Mouse (Mus musculus) brain, embryonic 18.5 days (tissue): ENCODE measurements around the gene Secisbp2l.

ENCODE experiments used
- DNase-seq: peaks from one replicate; pipeline ENCODE4 v3.0.0-alpha.2; 2012; ENCODE audit warnings: low read depth, low spot score

Secisbp2l gene

DNA sequence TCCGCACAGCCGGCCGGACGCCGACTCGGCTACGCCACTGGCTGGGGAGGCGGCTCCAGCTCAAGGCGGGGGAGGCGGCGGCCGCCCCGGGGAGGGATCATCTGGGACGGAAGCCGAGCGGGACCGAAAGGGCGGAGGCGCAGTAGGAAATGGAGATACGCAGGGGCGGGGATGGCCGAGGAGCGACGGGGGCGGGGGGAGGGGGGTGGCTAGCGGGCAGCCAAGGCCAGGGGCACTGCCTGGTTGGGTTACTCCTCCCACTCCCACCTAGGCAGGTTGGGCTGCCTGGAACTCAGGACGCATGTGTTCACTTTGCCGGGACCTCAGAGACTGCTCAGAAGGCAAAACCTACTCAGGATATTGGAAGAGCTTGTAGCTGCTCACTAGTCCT, at the start of gene Secisbp2l:
Gene Secisbp2l, minus strand, starts transcription at position 152 of the 391 bp plus-strand sequence.
- peak; percentile 74 for DNase-seq

GRCm38 (mm10) chr2:125829924-125830323, 47.3 kb upstream of the Secisbp2l start:
- no peak for DNase-seq

- DNase-seq = no peak
These were observed 45.2 kb upstream of the Secisbp2l start for GRCm38 (mm10) chr2:125827898-125828297.

DNA sequence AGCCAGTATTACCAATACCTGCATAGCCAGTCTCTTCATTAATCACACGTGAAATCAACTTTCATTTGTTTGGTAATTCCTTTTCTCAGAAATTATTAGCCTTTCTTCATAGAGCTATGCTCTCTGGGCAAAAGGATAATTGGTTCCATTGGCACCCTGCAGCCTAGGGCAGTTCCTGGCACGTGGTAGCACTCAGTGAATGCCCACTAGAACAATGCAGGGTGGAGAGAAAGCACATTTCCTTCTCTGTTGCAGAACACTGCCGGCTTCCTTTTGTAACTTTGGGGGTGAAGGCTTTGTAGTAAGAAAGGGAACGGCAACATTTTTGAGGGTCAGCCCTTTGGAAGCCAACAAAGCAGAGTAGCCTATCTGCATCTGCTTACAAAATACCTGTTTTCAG, 43.5 kb upstream of the Secisbp2l start:
- DNase-seq = no peak

- DNase-seq = no peak
These were observed 37.7 kb upstream of the Secisbp2l start for GRCm38 (mm10) chr2:125820397-125820796.

- no peak for DNase-seq
These were observed 31.4 kb upstream of the Secisbp2l start for GRCm38 (mm10) chr2:125813972-125814595.

- DNase-seq = no peak
These were observed 28.7 kb upstream of the Secisbp2l start for GRCm38 (mm10) chr2:125811332-125811731.

- no peak for DNase-seq
These were observed 26.9 kb upstream of the Secisbp2l start for GRCm38 (mm10) chr2:125809551-125809950.

- DNase-seq = no peak
These were observed 23.2 kb upstream of the Secisbp2l start for GRCm38 (mm10) chr2:125805826-125806225.

- DNase-seq = no peak
These were observed 19.3 kb upstream of the Secisbp2l start for GRCm38 (mm10) chr2:125801947-125802346.

- no peak for DNase-seq
These were observed 18.4 kb upstream of the Secisbp2l start for GRCm38 (mm10) chr2:125801038-125801437.

GRCm38 (mm10) chr2:125800428-125800827, 17.8 kb upstream of the Secisbp2l start:
- no peak for DNase-seq

DNA sequence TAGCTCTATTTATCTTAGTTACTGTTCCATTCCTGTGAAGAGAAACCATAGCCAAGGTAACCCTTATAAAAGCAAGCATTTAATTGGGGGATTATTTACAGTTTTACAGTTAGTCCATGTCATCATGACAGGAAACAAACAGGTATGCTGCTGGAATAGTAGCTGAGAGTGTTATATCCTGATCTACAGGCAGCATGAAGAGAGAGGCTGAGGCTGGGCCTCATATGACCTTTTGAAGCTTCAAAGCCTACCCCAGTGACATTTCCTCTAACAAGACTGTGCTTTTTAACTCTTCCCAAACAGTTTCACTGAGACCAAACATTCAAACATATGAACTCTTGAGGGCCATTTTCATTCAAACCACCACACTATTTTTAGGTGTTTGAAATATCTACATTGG, 15.2 kb upstream of the Secisbp2l start:
- DNase-seq = no peak

DNA sequence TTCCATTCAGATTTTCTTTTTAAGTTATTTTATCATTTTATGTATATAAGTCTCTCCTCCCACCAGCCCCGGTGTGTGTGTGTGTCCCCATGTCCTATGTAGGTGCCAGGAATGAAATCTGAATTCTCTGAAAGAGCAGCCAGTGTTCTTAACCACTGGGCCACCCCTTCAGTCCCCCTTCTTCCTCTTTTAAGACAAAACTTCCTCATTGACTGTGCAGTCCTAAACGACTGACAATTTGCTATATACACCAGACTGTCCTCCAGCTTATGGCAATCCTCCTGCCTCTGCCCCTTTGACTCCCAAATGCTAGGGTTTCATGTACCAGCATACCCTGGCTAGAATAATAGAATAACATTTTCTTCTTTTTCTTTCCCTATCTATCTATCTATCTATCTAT, 12.4 kb upstream of the Secisbp2l start:
- no peak for DNase-seq

- no peak for DNase-seq
These were observed 11.5 kb upstream of the Secisbp2l start for GRCm38 (mm10) chr2:125794166-125794565.

DNA sequence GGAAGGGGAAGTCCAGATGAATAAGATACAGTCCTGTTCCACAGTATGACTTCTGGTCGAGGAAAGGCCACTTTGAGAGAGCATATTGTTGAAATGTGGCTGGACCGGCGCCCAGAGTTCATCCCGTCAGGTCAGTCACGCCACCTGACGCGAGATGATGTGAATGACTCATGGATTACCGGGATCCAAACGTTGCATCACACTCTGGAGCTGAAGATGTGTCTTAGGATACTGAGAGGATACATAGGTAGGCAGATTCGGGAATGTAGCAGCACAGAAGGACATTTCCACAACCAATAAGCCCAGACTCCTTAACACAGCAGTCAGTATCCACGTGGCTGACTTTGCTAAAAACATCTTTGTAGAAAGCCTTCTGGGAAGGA, 10.2 kb upstream of the Secisbp2l start:
- no peak for DNase-seq

DNA sequence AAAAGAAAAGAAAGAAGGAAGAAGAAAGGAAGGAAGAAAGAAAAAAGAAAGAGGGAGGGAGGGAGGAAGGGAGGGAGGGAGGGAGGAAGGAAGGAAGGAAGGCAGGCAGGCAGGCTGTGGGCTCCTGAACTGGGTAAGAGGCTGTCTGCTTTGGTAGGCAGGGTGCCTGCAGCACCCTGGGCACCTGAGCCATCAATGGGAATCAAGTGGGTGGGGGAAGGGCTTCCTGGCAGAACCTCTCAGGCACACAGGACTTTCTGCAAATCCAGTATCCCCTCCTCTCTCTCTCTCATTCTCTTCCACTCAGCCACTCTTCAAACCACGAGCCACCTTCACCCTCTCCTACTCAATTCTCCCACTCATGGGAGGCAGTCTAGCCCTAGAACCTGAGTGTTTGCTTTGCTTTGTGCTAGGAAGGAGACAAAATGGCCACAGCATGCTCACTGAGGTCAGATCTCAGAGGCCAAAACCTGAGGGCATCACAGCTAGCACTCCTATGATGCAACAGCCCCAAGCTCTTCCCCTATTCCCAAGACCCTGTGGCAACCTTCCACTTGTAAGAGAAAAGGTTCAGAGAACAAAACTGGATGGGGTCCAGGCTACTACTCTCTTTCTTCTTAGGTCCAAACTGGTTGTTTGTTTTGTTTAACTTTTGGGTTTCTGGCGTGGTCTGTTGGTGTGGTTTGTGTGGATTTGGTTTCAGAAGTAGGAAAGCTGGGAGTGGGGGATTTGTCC, 9.6 kb upstream of the Secisbp2l start:
- no peak for DNase-seq

GRCm38 (mm10) chr2:125791485-125791885, 8.8 kb upstream of the Secisbp2l start:
- DNase-seq = no peak

GRCm38 (mm10) chr2:125790242-125790641, 7.6 kb upstream of the Secisbp2l start:
- DNase-seq = no peak

GRCm38 (mm10) chr2:125789265-125789664, 6.6 kb upstream of the Secisbp2l start:
- DNase-seq = no peak

GRCm38 (mm10) chr2:125788785-125789184, 6.1 kb upstream of the Secisbp2l start:
- no peak for DNase-seq

DNA sequence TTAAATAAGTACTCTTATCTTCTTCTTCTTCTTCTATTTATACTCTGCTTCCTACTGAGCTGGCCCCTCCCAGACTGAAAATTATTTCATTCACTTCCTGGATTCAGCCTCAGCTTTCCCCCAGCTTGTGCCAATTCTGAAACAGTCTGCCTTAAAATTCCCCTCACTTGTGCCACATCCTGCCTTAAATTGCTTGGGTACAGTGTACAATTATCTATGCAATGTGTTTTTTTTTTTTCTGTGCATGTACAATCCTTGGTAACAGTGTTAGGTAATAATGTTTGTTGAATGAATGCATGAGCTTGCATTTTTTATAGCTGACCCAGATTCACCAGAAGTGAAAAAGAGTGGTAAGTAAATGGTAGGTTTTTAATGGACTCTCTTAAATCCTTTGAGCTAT, 5.7 kb upstream of the Secisbp2l start:
- DNase-seq = no peak

DNA sequence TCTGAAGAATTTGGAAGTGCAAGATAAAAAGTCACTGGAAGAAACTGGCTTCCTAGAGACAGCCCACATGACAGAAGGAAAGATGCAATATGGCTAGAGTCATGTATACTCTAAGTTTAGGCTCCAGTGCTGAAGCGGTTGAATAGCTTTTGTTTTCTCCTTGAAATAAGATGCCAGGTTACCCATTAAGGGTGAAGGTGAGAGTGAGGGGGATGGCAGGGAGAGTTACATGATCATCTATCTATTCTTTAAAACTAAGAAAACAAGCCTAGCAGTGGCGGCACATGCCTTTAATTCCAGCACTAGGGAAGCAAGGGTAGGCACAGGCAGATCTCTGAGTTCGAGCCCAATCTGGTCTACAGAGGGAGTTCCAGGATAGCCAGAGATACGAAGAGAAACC, 2.4 kb upstream of the Secisbp2l start:
- no peak for DNase-seq
